Mouse (Mus musculus) mammary gland, adult 2 months (tissue): Measurements from ENCODE around the gene Ccdc12. TPM values are rescaled to one million over a fixed set of nuclear protein-coding genes. Genes with fewer than 3 reads are reported as not detected.

ENCODE experiments used
- polyA plus RNA-seq: library from polyadenylated mRNA; depleted of rRNA; stranded (reverse); fragments of >200 nt; gene quantifications from 2 replicates; pipeline ENCODE4 v1.2.3, GENCODE M21; 2012; ENCODE audit warnings: low replicate concordance; rRNA removed

The Ccdc12 gene
- 70.4 and 96.1 TPM in 2 replicates for polyA plus RNA-seq

GRCm38 (mm10) chr9:110656249-110657221, at the start of gene Ccdc12:
Gene Ccdc12, plus strand, starts transcription at chr9:110656503.

GRCm38 (mm10) chr9:110624361-110625166, 31.7 kb upstream of the Ccdc12 start, which contains the start of gene Nradd:
Gene Nradd, minus strand, starts transcription at chr9:110624452.

GRCm38 (mm10) chr9:110653655-110654461, 2.4 kb upstream of the Ccdc12 start, which contains the start of gene Nbeal2:
Gene Nbeal2, minus strand, starts transcription at chr9:110654161.

GRCm38 (mm10) chr9:110741711-110742294, 85.5 kb downstream of the Ccdc12 start, which contains the start of gene Myl3:
Gene Myl3, plus strand, starts transcription at chr9:110741861.

GRCm38 (mm10) chr9:110746961-110747360, 90.7 kb downstream of the Ccdc12 start, which contains the start of gene Pth1r:
Gene Pth1r, minus strand, starts transcription at chr9:110747145.

Other genes starting within 250 kb of the Ccdc12 start
- 20.2 and 38.0 TPM in 2 replicates for gene Ptpn23, start 248.3 kb upstream of the Ccdc12 start, polyA plus RNA-seq
- 2.5 and 5.8 TPM in 2 replicates for gene Ngp, start 236.8 kb upstream of the Ccdc12 start, polyA plus RNA-seq
- 18.8 and 23.4 TPM in 2 replicates for gene Klhl18, start 179.8 kb upstream of the Ccdc12 start, polyA plus RNA-seq
- gene Kif9, start 179.5 kb upstream of the Ccdc12 start, polyA plus RNA-seq, result 0.57 and 1.3 TPM in 2 replicates
- gene Setd2, start 123.9 kb upstream of the Ccdc12 start, polyA plus RNA-seq, result 39.5 and 44.6 TPM in 2 replicates
- gene Nradd, start 32.1 kb upstream of the Ccdc12 start, polyA plus RNA-seq, result 11.2 and 11.4 TPM in 2 replicates
- 43.4 and 66.9 TPM in 2 replicates for gene Nbeal2, start 2.3 kb upstream of the Ccdc12 start, polyA plus RNA-seq
- 1.2 and 7.3 TPM in 2 replicates for gene Myl3, start 85.4 kb downstream of the Ccdc12 start, polyA plus RNA-seq
- gene Pth1r, start 90.6 kb downstream of the Ccdc12 start, polyA plus RNA-seq, result 93.3 and 128 TPM in 2 replicates
- not detected in 2 replicates for gene Prss42, start 141.7 kb downstream of the Ccdc12 start, polyA plus RNA-seq
- not detected in 2 replicates for gene Prss44, start 157.5 kb downstream of the Ccdc12 start, polyA plus RNA-seq
- 0.04 TPM in 1 of 2 replicates, not detected in the other for gene Prss43, start 170.2 kb downstream of the Ccdc12 start, polyA plus RNA-seq
- not detected in 2 replicates for gene Prss45, start 178.1 kb downstream of the Ccdc12 start, polyA plus RNA-seq
- gene Prss46, start 188.0 kb downstream of the Ccdc12 start, polyA plus RNA-seq, result not detected in 2 replicates
- gene Prss50, start 201.5 kb downstream of the Ccdc12 start, polyA plus RNA-seq, result 0.07 TPM in 1 of 2 replicates, not detected in the other
- gene Als2cl, start 223.4 kb downstream of the Ccdc12 start, polyA plus RNA-seq, result 63.3 and 112 TPM in 2 replicates
- gene Tmie, start 223.6 kb downstream of the Ccdc12 start, polyA plus RNA-seq, result 5.6 and 7.9 TPM in 2 replicates